Mouse (Mus musculus) monocyte, adult 2 months (primary cell): ENCODE data around the gene Gemin7.

ENCODE experiments used
- DNase-seq, 2 experiments: peaks; one replicate each; pipeline ENCODE4 v3.0.0; 2022; ENCODE audit warnings: low spot score in 2 of 2, low read depth in 1 of 2

Gemin7 gene

GRCm38 (mm10) chr7:19549394-19549793 is 28.0 kb downstream of the Gemin7 start:
- DNase-seq = no peak

- DNase-seq = no peak
Measured at GRCm38 (mm10) chr7:19547344-19547969, 29.9 kb downstream of the Gemin7 start.

GRCm38 (mm10) chr7:19546007-19546406 is 31.4 kb downstream of the Gemin7 start:
- no peak for DNase-seq

- DNase-seq = no peak
Measured at GRCm38 (mm10) chr7:19543584-19543983, 33.8 kb downstream of the Gemin7 start.

- no peak for DNase-seq
Measured at GRCm38 (mm10) chr7:19542155-19542691, 35.2 kb downstream of the Gemin7 start.

- no peak for DNase-seq
Measured at GRCm38 (mm10) chr7:19541681-19542154, 35.7 kb downstream of the Gemin7 start.

GRCm38 (mm10) chr7:19540771-19541566 is 36.4 kb downstream of the Gemin7 start:
- no peak for DNase-seq

- DNase-seq = no peak
Measured at GRCm38 (mm10) chr7:19534676-19535075, 42.7 kb downstream of the Gemin7 start.

GRCm38 (mm10) chr7:19532240-19532639 is 45.2 kb downstream of the Gemin7 start:
- DNase-seq = no peak

GRCm38 (mm10) chr7:19531077-19531476 is 46.3 kb downstream of the Gemin7 start:
- no peak for DNase-seq

- DNase-seq = no peak
Measured at GRCm38 (mm10) chr7:19525105-19525481, 52.3 kb downstream of the Gemin7 start.

- no peak for DNase-seq
Measured at GRCm38 (mm10) chr7:19524420-19525104, 52.8 kb downstream of the Gemin7 start.

- DNase-seq = no peak
Measured at GRCm38 (mm10) chr7:19523757-19524419, 53.5 kb downstream of the Gemin7 start.

- no peak for DNase-seq
Measured at GRCm38 (mm10) chr7:19523017-19523756, 54.2 kb downstream of the Gemin7 start.

- DNase-seq = no peak
Measured at GRCm38 (mm10) chr7:19520032-19520431, 57.4 kb downstream of the Gemin7 start.

GRCm38 (mm10) chr7:19517652-19518365 is 59.6 kb downstream of the Gemin7 start, which contains the start of gene Nkpd1:
Nkpd1 (plus strand) TSS chr7:19517838.
- DNase-seq = no peak
